Mouse (Mus musculus) lung, adult 2 months (tissue): Measurements from ENCODE around the gene Ptbp1. TPM values are rescaled to one million over a fixed set of nuclear protein-coding genes. Genes with fewer than 3 reads are reported as not detected.

Experiments used
- DNase-seq: peaks from one replicate; pipeline ENCODE4 v3.0.0; 2022
- H3K4me1 ChIP-seq: fragments of 200-500 bp; 2 replicates; pipeline ENCODE4 v1.6.1; 2011; ENCODE audit warnings: low read length; ENCODE audit not compliant: control insufficient read depth, insufficient read depth
- H3K4me3 ChIP-seq: fragments of 200-500 bp; replicated peaks from 2 replicates; pipeline ENCODE3; 2011; ENCODE audit warnings: low read depth, mild to moderate bottlenecking, control low read depth, low read length; ENCODE audit errors: extremely low read depth
- CTCF ChIP-seq: fragments of 200-500 bp; IDR thresholded peaks from 2 replicates; pipeline ENCODE4 v1.5.1; 2011; ENCODE audit warnings: mild to moderate bottlenecking, low read length, control low read depth; ENCODE audit not compliant: insufficient read depth
- POLR2A ChIP-seq: fragments of 200-500 bp; IDR thresholded peaks from 2 replicates; pipeline ENCODE4 v1.6.1; 2011; ENCODE audit warnings: low read depth, mild to moderate bottlenecking, control low read depth, low read length, borderline replicate concordance; ENCODE audit errors: extremely low read depth
- WGBS: fragments of 180-500 bp; shearing (Covaris S2); methylation state at CpG from one replicate; pipeline ENCODE4 v1.1.7; 2018; 5-methylcytosine and 5-hydroxymethylcytosine counted together
- polyA plus RNA-seq: library from polyadenylated mRNA; depleted of rRNA; stranded (reverse); fragments of >200 nt; gene quantifications from 2 replicates; pipeline ENCODE4 v1.2.3, GENCODE M21; 2012

Gene Ptbp1
- polyA plus RNA-seq, 1 experiment: 265 TPM

DNA sequence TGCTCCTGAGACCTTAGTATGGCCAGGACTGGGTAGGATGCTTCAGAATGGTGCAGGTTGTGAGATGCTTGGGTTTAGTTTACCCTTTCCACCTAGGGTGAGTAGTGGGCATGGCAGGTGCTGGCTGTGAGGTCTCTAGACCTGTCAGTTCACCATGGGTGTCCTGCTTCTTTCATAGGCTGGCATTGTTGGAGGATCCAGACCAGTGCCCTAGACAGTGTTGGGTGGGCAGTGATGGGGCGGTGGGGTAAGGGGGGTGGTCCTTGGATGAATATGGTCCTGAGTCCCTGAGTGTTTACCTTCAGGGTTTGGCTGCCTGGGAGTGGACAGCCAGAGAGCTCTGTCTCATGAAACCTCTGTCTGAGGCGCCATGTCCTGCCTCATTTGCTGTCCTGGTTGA lies 3.7 kb downstream of the Ptbp1 start:
- Histone ChIP-seq H3K4me1 (peaks cover 36% of the 10 kb centered on the region), H3K4me3 (peak overlapping the region; percentile 6)
- 59% methylated on average over 2 of the region's 2 CpGs for WGBS
- no peak for DNase-seq
- TF ChIP-seq CTCF (no peak), POLR2A (no peak)

DNA sequence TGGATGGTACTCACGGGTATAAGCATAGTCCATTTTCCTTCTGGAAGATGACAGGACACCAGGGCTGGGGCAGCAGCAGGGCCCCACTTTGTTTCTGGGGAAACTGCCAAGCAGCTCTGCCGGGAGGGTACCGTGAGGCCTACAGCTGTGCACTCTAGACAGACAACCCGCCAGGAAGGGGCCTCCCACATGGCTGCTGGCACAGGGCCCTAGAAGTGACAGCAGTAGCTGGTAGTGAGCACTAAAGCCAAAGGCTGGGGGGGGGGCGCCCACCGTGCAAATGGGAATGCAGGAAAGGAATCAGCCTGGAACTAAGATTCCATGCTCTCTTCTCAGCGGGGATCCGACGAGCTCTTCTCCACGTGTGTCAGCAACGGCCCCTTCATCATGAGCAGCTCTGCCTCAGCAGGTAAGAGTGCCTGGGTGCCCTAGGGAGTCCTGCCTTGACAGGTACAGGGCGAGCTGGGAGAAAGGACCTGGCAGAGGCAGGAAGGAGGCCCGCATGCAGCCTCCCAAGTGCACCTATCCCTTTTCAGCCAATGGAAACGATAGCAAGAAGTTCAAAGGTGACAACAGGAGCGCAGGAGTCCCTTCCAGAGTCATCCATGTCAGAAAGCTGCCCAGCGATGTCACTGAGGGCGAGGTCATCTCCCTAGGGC lies 4.3 kb downstream of the Ptbp1 start:
- Histone ChIP-seq H3K4me1 (peaks cover 34% of the 10 kb centered on the region), H3K4me3 (no peak overlapping the region)
- no peak for DNase-seq
- WGBS: 24% methylated on average over 17 of the region's 17 CpGs
- no peak for TF ChIP-seq POLR2A
- no peak for TF ChIP-seq CTCF

GRCm38 (mm10) chr10:79859116-79859515 lies 4.9 kb downstream of the Ptbp1 start:
- DNase-seq: peak; percentile 12
- TF ChIP-seq POLR2A (no peak), CTCF (no peak)
- peaks cover 34% of the 10 kb centered on the region for H3K4me1 ChIP-seq
- H3K4me3 ChIP-seq: no peak overlapping the region
- WGBS: 60% methylated on average over 11 of the region's 11 CpGs

DNA sequence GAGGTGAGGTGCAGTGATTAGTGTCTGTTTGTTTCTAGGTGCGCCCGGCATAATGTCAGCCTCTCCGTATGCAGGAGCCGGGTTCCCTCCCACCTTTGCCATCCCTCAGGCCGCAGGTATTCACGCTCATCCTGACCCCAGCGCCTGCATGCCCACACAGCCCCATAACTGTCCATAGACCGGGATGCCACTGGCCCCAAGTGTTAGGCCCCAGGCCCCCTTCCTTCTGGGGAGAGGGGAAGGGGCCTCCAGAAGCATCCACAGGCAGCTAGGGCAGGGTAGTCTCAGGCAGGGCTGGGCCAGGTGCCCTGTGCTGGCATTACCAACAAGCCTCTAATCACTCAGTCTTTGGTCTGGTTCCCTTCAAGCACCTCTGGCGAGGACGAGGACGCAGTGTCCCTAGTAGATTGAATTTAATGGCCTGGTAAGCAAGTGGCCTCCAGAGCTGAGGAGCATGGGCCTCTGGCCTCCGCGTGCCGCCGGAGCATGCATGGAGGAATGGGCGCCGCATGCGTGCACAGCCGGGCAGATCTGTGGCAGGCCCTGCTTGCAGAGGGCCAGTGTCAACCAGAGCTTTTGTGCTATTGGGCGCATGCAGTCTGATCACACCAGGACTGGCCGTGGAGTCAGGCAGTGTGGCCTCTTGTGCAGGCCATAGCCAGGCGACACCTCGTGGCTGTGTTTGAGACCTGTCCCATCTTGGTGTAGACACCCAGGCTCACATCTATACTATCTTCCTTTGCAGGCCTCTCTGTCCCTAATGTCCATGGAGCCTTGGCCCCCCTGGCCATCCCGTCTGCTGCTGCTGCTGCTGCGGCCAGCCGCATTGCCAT lies 6.1 kb downstream of the Ptbp1 start:
- DNase-seq: no peak
- TF ChIP-seq POLR2A (no peak), CTCF (no peak)
- peaks cover 34% of the 10 kb centered on the region for H3K4me1 ChIP-seq
- no peak overlapping the region for H3K4me3 ChIP-seq
- 90% methylated on average over 26 of the region's 26 CpGs for WGBS

- no peak for DNase-seq
- H3K4me1 ChIP-seq: peaks cover 31% of the 10 kb centered on the region
- WGBS: 54% methylated on average over 25 of the region's 25 CpGs
Measured at GRCm38 (mm10) chr10:79861230-79862048, 7.2 kb downstream of the Ptbp1 start.

DNA sequence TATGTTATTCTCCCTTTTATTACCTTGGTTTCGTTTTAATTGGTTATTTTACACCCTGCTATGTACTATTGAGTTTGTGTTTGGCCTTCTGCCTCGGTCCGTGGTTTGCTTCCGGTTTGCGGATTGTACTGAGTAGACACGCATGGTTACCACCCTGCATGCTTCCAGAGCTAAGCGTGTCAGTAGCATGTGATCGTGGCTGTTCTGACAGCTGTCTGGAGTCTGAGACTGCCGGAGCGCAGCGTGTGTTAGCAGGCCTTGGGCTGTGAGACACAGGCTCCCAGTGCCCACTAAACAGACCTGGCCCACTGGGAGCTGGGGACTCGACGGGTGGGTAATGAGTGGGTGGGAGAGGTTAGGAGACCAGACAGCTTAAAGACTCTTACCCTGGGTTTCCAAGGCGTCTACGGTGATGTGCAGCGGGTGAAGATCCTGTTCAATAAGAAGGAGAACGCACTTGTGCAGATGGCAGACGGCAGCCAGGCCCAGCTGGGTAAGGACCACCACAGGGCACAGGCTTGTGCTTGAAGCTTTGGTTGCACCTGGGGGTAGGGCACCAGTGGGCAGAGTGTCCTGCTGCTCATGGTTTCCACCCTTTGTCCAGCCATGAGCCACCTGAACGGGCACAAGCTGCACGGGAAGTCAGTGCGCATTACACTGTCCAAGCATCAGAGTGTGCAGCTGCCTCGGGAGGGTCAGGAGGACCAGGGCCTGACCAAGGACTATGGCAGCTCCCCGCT lies 8.0 kb downstream of the Ptbp1 start:
- H3K4me1 ChIP-seq: peaks cover 23% of the 10 kb centered on the region
- no peak for TF ChIP-seq CTCF
- TF ChIP-seq POLR2A: no peak
- DNase-seq: peak; percentile 7
- H3K4me3 ChIP-seq: no peak overlapping the region
- WGBS: 74% methylated on average over 23 of the region's 23 CpGs

More at GRCm38 (mm10) chr10:79861230-79862048, 7.2 kb downstream of the Ptbp1 start:
- TF ChIP-seq POLR2A (no peak), CTCF (no peak)
- H3K4me3 ChIP-seq: no peak overlapping the region

- DNase-seq: no peak
- 62% methylated on average over 10 of the region's 10 CpGs for WGBS
- H3K4me3 ChIP-seq: no peak overlapping the region
- TF ChIP-seq CTCF (no peak), POLR2A (no peak)
- peaks cover 16% of the 10 kb centered on the region for H3K4me1 ChIP-seq
Measured at GRCm38 (mm10) chr10:79862925-79863324, 8.7 kb downstream of the Ptbp1 start.

DNA sequence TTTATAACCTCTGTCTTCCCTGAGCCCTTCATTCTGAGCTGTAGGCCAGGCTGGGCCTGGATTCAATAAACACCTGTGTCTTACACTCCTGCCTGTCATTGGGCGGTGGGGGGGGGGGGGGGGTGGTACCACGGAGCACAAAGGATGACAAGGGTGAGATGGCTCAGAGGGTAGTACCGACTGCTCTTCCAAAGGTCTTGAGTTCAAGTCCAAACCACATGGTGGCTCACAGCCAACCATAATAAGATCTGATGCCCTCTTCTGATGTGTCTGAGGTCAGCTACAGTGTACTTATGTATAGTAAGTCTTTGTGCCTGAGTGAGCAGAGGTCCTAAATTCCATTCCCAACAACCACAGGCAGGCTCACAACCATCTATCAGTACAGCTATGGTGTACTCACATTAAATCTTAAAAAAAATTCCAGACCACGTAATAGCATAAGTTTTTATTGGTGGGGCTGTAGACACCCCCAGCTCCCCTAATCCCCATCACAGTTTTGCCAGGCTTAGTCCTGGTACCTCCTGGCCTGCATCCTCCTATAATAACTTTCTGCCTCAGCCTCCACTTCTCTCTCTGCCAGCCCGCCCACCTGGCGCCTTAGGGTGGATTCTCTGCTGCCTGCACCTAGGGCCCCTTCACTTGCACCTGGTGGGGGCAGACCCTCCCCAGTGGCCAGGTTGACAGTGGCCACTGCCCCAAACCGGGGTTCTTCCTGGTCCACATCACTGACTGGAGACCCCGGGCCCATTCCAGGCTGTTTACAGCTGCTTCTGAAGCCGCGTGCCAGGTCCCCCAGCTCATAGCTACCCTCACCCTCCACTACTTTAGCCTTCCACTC lies 10.3 kb downstream of the Ptbp1 start:
- TF ChIP-seq CTCF (no peak), POLR2A (no peak)
- DNase-seq: no peak
- Histone ChIP-seq H3K4me1 (peaks cover 3% of the 10 kb centered on the region; the same call in 1 of the 2 replicates), H3K4me3 (no peak overlapping the region)
- WGBS: 52% methylated on average over 10 of the region's 10 CpGs

- DNase-seq: no peak
- 46% methylated on average over 12 of the region's 12 CpGs for WGBS
- no peak for TF ChIP-seq CTCF
- TF ChIP-seq POLR2A: no peak
- Histone ChIP-seq H3K4me1 (peaks cover 3% of the 10 kb centered on the region; the same call in 1 of the 2 replicates), H3K4me3 (no peak overlapping the region)
Measured at GRCm38 (mm10) chr10:79865189-79865601, 11.0 kb downstream of the Ptbp1 start.
